Mouse (Mus musculus): ENCODE measurements around the gene Foxg1.

The Foxg1 gene

GRCm38 (mm10) chr12:49401796-49402130 lies 19.3 kb downstream of the Foxg1 start:
- DNase-seq (ENCODE audit: low read depth, low spot score), result no peak

GRCm38 (mm10) chr12:49409833-49410232 lies 27.4 kb downstream of the Foxg1 start:
- DNase-seq (ENCODE audit: low read depth, low spot score), result no peak

DNA sequence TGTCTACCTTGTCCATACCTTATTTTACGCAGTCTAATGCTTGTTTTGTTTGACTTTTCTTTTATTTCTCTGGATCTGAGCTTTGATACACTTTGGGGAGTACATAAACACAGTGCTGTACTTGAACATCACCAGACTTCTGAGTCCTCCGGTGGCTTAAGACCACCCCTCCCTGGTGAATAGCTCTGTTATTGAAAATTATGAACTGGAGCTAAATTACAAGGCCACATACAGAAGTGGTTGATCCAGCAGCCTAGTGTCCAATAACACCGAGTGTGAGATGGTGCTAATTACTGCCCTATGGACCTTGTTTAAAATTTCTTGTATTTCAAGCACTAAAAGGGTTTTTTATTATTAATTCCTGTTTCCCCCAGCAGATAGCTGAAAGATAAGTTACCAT lies 35.5 kb downstream of the Foxg1 start:
- no peak for DNase-seq (ENCODE audit: low read depth, low spot score)
